Mouse (Mus musculus) cerebellum, adult (tissue): ENCODE measurements around the gene Rras.

ENCODE experiments used
- ATAC-seq: cut with Nextera tagmentation; 2 replicates; pipeline ENCODE4 v1.9.2; 2017; ENCODE audit warnings: mild to moderate bottlenecking, moderate library complexity, mixed read lengths; ENCODE audit not compliant: insufficient number of reproducible peaks, low FRiP score, low TSS enrichment

Gene Rras

DNA sequence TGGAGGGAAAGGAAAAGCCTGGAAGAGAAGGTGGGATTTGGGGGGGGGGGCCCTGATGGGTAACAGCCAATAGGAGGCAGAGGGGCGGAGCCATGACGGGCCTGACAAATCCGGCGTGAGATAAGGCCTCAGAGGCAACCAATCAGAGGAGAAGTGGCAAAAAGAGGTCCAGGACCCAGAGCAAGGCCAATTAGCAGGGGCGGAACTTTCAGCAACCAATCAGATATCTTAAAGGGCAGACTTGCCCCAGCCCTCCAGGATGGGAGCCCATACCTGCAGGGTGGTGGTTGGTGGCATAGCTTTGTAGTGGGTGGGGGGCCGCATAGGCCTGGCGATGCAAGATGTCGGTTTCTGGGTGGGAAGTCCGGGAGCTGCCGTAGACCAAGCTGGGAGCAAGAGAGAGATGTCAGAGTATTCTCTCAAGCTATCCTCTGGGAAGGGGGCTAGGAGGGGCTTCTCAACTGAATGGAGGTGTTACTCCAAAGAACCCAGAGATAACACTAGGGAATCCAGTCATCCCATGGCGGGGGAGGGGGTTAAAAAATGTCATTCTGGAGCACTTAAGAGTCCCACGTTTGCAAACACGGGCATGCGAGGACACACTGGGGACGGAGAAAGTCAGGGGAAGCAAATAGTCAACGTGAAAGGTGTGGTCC, 33.3 kb downstream of the Rras start:
- ATAC-seq, result 0 out of 2 replicates have a peak, but pooled peaks have one; percentile 32

DNA sequence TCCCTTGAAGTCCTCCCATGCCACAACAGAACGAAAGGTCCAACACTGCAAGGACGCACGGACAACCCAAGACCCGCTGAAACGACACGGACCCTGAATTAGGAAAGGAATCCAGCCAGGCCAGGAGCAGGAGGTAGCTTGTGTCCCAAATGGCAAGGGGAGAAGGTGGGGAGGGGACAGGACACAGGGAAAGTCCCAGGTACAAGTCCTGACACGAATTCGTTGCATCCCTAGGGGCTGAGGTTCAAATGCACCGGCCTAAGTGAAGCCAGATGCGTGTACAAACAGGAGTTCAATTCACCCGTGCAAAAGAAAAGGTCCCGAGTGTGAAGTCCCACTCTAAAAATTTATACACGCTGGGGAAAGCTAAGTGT, 33.8 kb downstream of the Rras start:
- no peak for ATAC-seq

DNA sequence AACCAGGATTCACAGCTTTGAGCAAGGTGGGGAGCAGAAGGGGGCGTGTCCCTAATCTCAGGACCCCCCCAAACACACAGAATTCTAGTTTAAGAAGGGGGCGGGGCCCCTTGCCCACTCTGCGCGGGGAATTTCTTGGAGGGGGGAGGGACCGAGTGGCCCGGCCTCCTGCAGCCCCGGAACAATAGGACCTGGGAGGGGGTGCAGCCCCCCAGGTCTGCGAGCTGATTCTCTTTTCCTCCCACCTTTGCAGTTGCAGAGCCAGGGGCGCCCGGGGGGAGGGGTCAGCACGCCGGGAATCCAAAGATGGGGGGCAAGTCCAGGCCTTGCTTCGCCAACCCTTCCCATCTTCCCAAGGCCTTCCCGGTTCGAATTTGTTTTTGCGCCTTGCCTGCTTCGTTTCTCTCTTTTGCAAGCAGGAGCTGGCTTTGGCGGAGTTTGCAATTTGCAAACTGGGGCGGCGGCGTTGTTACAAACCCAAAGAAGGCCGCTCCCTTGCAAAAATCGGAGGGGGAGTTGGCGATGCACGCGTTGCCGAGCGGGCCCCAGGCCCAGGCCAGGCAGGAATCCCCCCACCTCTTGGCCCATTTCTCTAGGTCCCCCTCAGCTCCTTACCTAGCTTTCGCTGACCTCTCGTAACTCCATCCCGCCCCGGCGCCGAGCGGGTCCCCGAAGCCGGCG, 34.6 kb downstream of the Rras start:
- ATAC-seq, result no peak

DNA sequence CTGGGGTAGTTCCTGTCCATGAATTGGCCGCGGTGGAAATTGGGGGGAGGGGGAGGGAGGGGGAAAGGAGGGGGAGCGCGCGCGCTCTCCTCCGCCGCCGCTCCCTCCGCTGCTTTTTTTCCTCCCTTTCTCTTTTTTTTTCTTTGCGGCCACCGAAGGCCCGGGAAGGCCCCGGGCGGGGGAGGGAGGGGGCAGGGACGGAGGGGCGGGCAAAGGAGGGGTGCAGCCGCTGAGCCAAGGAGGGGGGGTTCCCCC, 35.0 kb downstream of the Rras start, which contains the start of gene Prr12:
Gene Prr12, minus strand, starts transcription at position 20 of the 255 bp plus-strand sequence.
- no peak for ATAC-seq

DNA sequence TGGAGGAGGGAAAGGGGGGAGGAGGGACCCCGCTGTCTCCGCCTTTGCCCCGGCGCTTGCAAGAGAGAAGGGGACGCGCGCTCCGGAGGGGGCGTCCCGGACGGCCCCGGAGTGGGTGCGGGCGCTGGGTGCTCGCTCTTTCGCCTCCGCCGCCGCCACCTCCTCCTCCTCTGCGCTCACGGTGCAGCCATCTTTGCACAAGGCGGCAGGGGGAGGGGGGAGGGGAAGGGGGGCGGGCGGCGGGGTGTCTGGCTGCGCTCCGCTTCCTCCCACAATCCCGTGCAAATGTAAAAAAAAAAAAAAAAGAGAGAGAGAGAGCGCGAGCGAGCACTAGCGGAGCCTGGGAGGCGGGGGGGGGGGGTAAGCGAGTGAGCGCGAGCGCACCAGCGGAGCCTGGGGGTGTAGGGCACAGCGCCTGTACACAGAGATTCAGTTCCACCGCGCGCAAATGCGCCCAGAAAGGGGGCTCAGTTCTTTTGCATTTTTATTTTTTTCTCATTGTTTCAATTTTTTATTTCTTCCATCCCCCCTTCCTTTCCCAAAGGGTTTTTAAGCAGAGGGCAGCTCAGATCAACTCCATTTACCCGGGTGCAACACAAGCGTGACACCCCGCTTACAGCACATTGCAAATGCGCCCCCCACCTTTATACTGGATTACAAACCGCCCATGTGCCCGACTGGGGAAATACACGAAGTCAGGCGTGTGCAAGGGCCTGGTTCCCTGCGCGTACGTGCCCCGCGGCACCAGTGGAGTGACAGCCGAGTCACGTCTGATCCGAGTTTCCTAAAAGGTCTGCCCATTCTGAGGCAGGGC, 35.6 kb downstream of the Rras start:
- ATAC-seq, result no peak; the same call in 1 of the 2 replicates

DNA sequence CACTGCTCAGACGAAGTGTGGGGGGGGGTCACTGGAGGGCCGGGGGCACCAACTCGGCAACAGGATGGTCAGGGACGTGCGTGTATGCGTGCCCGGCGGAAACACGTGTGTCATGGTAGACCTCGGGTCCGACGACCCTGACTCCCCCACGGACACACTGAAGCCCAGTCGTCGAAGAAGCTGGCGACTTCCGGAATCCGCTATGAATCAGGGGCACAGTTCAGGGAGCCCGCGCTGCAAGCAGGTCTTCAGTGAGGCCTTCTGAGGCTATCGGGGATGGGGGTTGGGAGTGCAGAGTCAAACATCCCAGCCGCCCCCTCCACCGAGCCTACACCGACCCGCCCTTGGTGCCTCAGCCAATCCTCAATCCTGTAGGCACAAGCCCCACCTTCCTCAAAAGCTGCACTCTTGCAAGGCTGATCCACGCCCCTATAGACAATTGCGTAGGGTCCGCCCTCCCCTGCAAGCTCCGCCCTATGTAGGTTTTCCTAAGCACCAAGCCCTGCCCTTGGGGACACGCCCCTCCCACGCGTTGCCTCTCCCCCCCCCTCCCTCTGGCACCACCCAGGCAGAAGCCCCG, 36.3 kb downstream of the Rras start:
- ATAC-seq, result peak; percentile 84

DNA sequence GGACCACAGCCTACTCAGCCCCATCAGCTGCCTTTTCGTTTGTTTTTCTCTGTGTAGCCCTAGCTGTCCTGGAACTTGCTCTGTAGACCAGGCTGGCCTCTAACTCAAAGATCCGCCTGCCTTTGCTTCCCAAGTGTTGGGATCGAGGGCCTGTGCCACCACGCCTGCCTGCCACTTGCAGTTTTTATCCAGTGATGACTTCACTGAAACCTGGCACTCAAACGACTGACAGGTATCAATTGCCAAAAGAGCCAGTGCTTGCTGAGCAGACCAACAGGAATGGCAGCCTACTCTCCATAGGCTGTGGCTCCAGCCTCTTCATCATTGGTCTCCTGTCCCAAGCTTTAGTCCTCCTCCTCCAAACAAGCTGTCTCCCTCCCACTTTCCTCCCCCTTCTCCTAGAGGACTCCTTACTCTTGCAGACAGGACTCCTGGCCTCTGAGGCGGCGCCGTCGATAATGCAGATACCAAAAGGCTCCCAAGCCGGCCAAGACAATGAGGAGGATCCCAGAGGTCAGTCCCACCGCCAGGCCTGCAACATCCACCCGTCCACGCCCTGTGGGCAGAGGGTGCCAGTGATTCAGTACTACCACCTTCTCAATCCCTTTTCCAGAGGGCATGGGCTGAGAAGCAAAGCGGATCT, 38.7 kb downstream of the Rras start:
- no peak for ATAC-seq

DNA sequence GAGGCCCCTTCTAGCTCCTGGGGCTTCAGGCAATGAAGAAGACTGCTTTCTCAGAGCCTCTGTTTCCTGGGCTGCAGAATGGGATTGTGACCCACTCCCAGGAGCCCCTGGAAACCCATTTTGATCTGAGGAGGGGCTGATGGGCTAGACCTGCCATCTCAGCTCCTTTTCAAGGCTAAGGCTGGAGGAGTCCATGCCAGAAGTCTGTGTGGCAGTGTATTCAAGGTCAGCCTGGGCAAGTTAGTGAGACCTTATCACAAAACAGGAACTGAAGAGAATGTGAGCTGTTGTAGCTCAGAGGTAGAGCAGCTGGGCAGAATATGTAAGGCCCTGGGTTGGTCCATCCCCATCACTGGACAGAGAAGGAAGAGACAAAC, 39.2 kb downstream of the Rras start:
- ATAC-seq, result no peak

DNA sequence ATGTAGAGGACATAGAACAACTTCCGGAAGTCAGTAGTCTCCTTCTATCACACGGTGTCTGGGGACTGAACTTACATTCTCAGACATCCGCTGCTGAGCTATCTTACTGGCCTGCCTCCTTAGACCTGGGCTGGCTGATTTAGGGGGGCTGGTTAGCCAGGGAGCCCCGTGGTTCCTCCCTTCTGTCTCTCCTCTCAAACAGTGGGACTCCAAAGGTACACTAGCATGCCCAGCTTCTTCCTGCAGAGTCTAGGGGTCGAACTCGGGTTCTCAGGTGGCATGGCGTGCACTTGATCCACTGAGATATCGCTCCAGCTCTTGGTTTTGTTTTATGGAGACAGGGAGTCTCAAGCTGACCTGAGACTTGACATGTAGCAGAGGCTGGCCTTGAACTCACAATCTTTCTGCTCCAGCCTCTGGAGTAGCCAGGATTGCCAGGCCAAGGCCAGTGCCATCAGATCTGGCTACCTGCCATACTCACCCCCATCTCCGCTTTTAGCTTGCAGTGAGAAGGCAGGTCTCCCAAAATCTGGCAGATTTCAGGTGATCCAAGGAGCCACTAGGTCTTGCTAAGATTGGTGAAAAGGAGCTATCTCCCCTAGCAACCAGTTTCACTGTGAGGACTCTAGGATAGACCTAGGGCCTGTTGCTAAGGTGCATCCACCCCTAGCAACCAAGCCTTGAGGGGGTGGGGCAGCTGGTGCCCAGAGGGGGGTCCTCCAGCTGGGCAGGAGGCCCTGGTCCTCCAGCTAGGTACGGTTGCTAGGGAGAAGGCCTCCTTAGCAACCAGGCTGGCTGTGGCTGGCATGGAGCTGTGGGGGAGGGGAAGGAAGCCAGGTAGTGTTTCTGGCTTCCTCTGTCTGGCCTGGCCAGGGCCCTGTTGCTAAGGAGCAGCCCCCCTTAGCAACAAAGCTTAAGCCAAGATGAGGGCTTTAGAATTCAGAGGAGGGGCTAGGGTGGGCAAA, 41.1 kb downstream of the Rras start:
- no peak for ATAC-seq

DNA sequence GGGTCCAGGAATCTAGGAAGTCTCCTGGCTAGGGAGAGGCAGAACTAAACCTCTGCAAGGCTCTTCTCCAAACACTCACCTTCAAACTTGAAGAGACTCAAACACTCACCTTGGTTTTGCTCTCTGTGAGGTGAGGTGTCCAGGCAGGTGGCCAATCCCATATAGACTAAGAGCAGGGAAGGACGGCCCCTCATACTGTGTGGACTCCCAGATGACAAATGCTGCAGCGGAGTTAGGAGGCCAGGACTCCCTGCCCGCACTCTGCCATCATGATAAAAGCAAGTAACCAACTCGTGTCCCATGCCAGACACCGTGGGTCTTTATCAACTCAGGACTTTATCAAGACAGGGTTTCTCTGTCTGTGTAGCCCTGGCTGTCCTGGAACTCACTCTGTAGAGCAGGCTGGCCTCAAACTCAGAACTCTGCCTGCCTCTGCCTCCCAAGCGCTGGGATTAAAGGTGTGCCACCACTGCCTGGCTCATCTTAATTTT, 42.9 kb downstream of the Rras start:
- ATAC-seq, result no peak

DNA sequence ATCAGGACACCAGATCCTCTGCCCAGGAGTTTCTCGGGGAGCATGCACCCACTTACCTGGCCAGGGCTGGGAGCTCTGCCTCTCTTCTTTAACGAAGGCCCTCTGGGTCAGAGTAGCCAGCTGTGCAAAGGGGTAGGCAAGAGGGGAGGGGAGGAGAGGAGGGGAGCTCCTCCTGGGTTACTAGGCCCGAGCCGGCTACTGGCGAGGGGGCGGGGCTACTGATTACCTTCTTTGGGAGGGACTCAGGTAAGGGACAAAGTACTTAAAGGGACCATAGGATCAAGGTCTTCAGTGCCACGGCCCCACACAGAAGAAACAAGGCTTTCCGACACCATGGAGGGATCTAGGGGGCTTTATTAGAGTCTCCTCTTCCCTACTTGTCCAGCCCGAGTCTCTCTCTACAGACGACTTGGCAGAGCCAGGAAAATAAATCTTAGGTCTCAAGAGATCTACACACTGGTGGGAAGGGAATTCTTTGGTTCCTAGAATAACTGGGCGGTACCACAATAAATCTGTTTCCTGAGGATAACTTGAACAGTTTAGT, 43.8 kb downstream of the Rras start:
- no peak for ATAC-seq

DNA sequence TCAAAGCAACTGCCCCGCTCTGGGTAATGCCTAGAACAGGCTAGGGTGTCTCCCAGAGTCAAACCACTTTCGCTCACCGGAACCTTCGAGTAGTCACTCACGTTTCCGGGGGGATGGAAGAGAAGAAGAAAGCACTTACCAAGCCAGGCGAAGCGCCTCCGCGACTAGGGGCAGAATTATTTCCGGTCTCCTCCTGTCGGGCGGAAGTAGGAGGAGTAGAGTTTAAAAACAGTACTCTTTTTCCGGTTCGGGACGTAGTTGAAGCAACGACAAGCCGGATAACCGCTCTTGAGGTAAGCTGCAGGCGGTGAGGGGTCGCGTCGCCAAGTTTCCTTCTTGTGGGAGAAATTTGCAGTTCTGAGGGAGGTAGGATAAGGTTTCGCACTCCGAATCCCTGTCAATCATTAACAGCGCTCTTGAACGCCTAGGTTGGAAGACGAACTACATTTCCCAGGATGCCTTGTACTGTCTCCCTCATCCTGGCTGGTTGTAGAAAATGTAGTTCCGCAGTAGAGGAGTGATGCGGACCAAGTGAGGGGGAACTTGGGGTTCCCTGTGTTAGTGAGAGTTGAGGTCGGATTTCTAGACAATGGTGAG, 44.6 kb downstream of the Rras start, which contains the start of the genes Nosip and Prrg2:
Gene Nosip, plus strand, starts transcription at position 191 of the 597 bp plus-strand sequence.
Gene Prrg2, minus strand, starts transcription at position 439 of the 597 bp plus-strand sequence.
- ATAC-seq, result peak; percentile 89

DNA sequence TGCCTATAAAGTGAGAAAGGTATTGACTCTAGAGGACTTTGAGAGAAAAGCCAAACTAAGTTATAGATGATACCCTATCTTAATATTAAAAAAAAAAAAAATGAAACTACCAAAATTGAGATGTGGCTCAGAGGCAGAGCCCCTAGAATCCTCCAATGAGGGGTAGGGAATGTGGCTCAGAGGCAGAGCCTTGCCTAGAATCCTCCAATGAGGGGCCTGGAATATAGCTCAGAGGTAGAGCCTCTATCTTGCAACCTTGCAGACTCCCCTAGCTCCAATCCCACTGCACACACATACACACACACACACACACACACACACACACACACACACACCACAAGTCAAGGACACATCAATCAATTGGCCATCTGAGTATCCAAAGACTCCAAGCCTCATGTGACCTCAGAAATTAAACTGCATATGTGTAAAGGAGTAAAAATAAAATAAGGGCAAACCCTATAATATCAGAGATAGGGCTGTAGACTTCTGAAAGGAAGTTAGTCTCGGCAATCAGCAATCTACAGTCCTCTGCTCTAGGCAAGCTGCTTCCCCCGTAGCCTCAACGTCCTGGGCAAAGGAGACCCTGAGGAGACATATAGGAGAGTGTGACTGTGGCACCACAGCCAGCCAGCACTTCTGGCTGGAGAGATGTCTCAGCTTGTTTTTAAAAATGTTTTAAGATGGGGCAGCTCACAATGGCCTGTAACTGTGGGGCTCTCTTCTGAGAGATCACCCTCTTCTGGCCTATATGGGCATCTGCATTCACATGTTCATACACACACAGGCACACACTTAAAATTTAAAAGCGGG, 49.6 kb downstream of the Rras start:
- ATAC-seq, result no peak

DNA sequence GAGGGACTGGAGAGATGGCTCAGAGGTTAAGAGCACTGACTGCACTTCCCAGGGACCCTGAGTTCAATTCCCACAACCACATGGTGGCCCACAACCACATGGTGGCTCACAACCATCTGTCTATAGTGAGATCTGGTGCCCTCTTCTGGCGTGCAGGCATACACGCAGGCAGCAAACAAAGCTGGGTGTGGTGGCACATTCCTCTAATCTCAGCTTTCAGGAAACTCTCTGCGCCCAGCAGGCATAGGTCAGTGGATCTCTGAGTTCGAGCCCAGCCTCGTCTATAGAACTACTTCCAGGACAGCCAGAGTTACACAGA, 50.2 kb downstream of the Rras start:
- ATAC-seq, result no peak

DNA sequence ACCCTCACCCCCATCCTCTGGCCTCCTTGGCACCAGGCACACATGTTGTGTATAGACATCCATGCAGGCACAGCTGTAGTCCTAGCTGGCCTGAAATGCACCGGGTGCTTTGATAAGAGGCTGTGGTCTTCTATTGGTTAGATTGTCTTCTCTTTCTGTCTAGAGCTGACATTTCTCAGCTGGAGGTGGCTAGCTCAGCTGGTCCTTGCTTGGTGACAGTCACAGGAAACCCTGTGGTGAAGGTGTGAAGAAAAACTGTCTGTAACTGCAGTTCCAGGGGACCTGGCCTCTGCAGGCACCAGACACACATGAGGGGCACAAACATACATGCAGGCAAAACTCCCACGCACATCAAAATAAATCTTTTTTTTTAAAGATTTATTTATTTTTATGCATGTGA, 51.9 kb downstream of the Rras start:
- ATAC-seq, result no peak
